Mouse (Mus musculus) liver, adult 2 months (tissue): ENCODE data around the gene Ptpdc1.

Experiments used
- CTCF ChIP-seq: fragments of 200-500 bp; IDR thresholded peaks from 2 replicates; pipeline ENCODE4 v1.5.1; 2011; ENCODE audit warnings: low read depth, low read length, control low read depth
- POLR2A ChIP-seq: fragments of 200-500 bp; IDR thresholded peaks from 2 replicates; pipeline ENCODE4 v1.6.1; 2011; ENCODE audit warnings: low read length, control low read depth; ENCODE audit not compliant: insufficient read depth; ENCODE audit errors: extremely low read depth

DNA sequence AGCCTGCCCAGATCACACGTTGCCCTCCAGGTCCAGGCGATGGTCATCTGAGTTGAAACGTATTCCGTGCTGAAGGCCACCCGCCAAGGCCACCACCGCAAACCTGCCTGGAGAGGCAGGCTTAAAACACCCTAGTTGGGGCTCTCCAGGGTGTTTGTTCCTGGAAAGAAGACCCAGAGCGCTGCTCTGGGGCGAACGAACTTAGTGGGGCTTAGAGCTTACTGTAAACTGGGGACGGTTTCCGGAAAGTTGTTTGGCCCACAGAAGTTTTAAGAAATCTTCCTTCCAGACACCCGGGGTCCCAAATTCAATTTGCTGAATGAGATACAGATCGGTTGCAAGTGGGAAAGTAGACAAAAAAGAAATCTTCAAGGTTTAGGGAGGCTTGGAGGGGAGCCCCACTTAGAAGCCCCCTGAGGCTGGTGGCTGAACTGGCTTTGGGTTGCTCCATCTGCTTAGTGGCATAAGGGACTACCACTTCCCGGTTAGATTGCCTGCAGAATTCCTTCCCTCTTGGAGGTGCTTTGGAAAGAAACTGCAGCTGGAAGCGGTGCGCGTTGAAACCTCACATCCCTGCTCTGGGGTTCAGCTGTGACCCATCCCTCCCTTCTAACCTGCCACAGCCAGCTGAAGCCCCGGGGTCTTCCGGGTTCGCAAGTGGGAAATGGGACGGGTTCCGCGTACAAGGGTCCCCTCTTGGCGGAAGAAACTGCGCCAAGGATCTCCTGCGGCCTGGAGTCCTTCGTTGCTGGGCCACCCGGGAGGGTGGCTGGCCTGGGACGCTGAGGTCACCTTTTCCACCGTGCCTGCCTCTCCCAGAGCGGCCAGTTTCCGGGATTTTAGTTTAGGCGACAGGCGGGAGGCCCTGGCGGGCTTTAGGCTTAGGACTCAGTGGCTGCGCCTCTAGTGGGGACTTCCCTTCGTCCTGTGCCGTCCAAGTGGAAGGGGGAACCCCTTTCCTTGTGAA, 34.1 kb upstream of the Ptpdc1 start:
- TF ChIP-seq CTCF (no peak), POLR2A (no peak)
